Mouse (Mus musculus) hindbrain, postnatal 0 days (tissue): ENCODE results near the gene Insm1. TPM values are rescaled to one million over a fixed set of nuclear protein-coding genes. Genes with fewer than 3 reads are reported as not detected.
A peak's percentile ranks its signal among the peaks of the same experiment; 100 is the strongest.

Experiments used
- ATAC-seq: fragments of 200-750 bp; cut with Nextera tagmentation; 2 replicates; pipeline ENCODE4 v1.8.0; 2017; ENCODE audit warnings: mild to moderate bottlenecking, moderate TSS enrichment, moderate library complexity
- DNase-seq: peaks from one replicate; pipeline ENCODE4 v3.0.0-alpha.2; 2015; ENCODE audit warnings: low spot score
- H3K27ac ChIP-seq: fragments of 300-500 bp; sonication (generic); 2 replicates; pipeline ENCODE4 v1.5.1; 2014; ENCODE audit warnings: mild to moderate bottlenecking
- H3K27me3 ChIP-seq: fragments of 300-500 bp; sonication (generic); 2 replicates; pipeline ENCODE4 v1.6.1; 2014; ENCODE audit warnings: low read length, mixed read lengths; ENCODE audit not compliant: insufficient read depth
- H3K36me3 ChIP-seq: fragments of 300-500 bp; sonication (generic); 2 replicates; pipeline ENCODE4 v1.6.1; 2014; ENCODE audit warnings: low read length, mixed read lengths; ENCODE audit not compliant: insufficient read depth
- H3K4me1 ChIP-seq: fragments of 300-500 bp; sonication (generic); 2 replicates; pipeline ENCODE4 v1.6.1; 2014; ENCODE audit warnings: antibody characterized with exemption, low read length, mixed read lengths; ENCODE audit not compliant: insufficient read depth
- H3K4me2 ChIP-seq: fragments of 300-500 bp; sonication (generic); 2 replicates; pipeline ENCODE4 v1.6.1; 2014; ENCODE audit warnings: low read depth, mild to moderate bottlenecking, low read length, moderate library complexity, mixed read lengths
- H3K4me3 ChIP-seq: fragments of 300-500 bp; sonication (generic); 2 replicates; pipeline ENCODE4 v1.5.1; 2014; ENCODE audit warnings: low read length
- H3K9ac ChIP-seq: fragments of 300-500 bp; sonication (generic); replicated peaks from 2 replicates; pipeline ENCODE4 v1.6.1; 2014; ENCODE audit warnings: mild to moderate bottlenecking, low read length, moderate library complexity, mixed read lengths
- H3K9me3 ChIP-seq: fragments of 300-500 bp; sonication (generic); 2 replicates; pipeline ENCODE4 v1.6.1; 2016; ENCODE audit warnings: low read length, mixed read lengths
- CTCF ChIP-seq: IDR thresholded peaks from 2 replicates; pipeline ENCODE4 v1.5.1; 2016; ENCODE audit warnings: antibody characterized with exemption, control low read depth, low read depth
- WGBS: fragments of 180-500 bp; shearing (Covaris S2); extraction: QIAGEN DNeasy Blood & Tissue Kit; methylation state at CpG from one replicate; pipeline ENCODE4 v1.1.7; 2014; 5-methylcytosine and 5-hydroxymethylcytosine counted together
- polyA plus RNA-seq: library from polyadenylated mRNA; unstranded; fragments of >200 nt; fragmentation: Nextera tagmentation; extraction: Ambion mirVana; gene quantifications from 2 replicates; pipeline ENCODE4 v1.2.1, GENCODE M21; 2015
- total RNA-seq: library from RNA; depleted of rRNA; stranded (reverse); fragments of >200 nt; gene quantifications from 2 replicates; pipeline ENCODE4 v1.2.3, GENCODE M21; 2014

Insm1 gene
- total and polyA plus RNA-seq, 2 experiments from 2014 or later, result 4.2 to 44.0 TPM

DNA sequence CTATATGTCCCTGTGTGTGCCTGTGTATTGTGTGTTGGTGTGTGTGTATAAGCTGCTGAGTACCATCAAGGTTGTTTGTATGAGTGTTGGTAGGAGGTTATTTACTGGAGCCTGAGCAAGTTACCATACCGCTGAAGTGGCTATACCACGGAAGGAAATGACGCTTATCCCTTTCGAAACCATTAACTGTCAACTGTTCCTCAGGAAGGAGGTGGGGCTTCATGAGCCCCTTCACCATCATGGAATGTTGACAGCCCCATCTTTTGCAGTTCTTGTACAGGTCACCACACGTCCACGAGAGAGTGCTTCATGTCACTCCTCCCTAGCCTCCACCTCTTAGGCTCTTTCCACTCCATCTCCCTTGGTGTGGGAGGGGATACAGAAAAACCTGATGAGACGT lies 23.8 kb upstream of the Insm1 start:
- no peaks in the 10 kb centered on the region for H3K4me1 ChIP-seq
- no peak overlapping the region for H3K4me2 ChIP-seq
- H3K27me3 ChIP-seq, result no peaks in the 10 kb centered on the region
- no peaks in the 10 kb centered on the region for H3K9me3 ChIP-seq
- no peak overlapping the region for H3K4me3 ChIP-seq
- no peak for DNase-seq
- TF ChIP-seq CTCF, result no peak
- H3K36me3 ChIP-seq, result no peaks in the 10 kb centered on the region
- no peak overlapping the region for H3K27ac ChIP-seq
- ATAC-seq, result no peak
- H3K9ac ChIP-seq, result no peak overlapping the region
- 86% methylated on average over 7 of the region's 7 CpGs for WGBS

DNA sequence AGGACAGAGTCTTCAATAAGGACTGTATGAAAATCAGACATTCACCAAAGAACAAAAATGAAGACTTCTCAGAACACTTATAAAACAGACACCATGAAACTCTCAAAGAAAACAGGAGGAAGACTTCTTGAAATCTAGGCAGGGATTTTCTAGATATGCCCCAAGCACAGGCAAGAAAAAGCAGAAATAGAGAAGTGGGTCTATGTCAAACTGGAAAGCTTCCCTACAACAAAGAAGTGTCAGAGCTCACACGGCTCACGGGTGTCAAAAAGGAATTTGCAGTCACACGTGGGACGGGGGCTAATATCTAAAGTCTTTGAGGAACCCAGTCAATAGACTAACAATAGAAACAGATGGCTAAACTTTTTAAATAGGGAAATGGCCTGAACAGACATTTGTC lies 10.8 kb upstream of the Insm1 start:
- 36% methylated on average over 4 of the region's 4 CpGs for WGBS
- ATAC-seq, result no peak
- TF ChIP-seq CTCF, result no peak
- Histone ChIP-seq H3K9ac (no peak overlapping the region), H3K4me3 (no peak overlapping the region), H3K4me1 (no peaks in the 10 kb centered on the region), H3K4me2 (no peak overlapping the region), H3K27ac (no peak overlapping the region), H3K36me3 (no peaks in the 10 kb centered on the region), H3K9me3 (no peaks in the 10 kb centered on the region), H3K27me3 (no peaks in the 10 kb centered on the region)
- no peak for DNase-seq

DNA sequence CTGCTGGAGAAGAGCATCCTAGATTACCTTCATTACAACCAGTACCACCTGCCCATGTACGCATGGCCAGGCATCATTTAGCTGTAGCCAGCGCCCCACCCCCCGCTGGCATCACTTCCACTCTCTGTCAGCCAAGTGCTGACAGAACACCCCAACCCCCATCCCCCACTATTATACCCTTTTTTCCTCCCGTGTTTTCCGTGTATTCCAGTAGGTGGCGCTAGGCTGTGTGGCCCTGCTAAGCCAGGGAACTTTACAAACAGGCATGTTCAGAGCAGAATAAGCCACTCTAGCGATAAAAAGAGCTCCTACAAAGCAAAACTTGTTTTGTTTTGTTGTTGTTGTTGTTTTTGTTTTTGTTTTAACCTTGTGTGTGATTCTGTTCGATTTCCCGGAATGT lies 7.0 kb upstream of the Insm1 start:
- H3K4me2 ChIP-seq, result no peak overlapping the region
- no peak overlapping the region for H3K4me3 ChIP-seq
- TF ChIP-seq CTCF, result peak; percentile 91
- no peaks in the 10 kb centered on the region for H3K27me3 ChIP-seq
- DNase-seq, result peak; percentile 88
- peaks cover 11% of the 10 kb centered on the region; the same call in 1 of the 2 replicates for H3K4me1 ChIP-seq
- no peaks in the 10 kb centered on the region for H3K9me3 ChIP-seq
- no peak overlapping the region for H3K9ac ChIP-seq
- no peak overlapping the region for H3K27ac ChIP-seq
- peak; percentile 61 for ATAC-seq
- H3K36me3 ChIP-seq, result no peaks in the 10 kb centered on the region
- WGBS, result under 1% methylated on average over 9 of the region's 9 CpGs

GRCm38 (mm10) chr2:146216111-146217064 lies 5.3 kb upstream of the Insm1 start:
- Histone ChIP-seq H3K9me3 (no peaks in the 10 kb centered on the region), H3K9ac (no peak overlapping the region), H3K27me3 (peaks cover 5% of the 10 kb centered on the region; the same call in 1 of the 2 replicates), H3K4me1 (peaks cover 11% of the 10 kb centered on the region; the same call in 1 of the 2 replicates), H3K4me3 (no peak overlapping the region), H3K36me3 (no peaks in the 10 kb centered on the region), H3K4me2 (no peak overlapping the region), H3K27ac (no peak overlapping the region)
- DNase-seq (no peak), ATAC-seq (no peak)
- WGBS, result 28% methylated on average over 13 of the region's 14 CpGs
- TF ChIP-seq CTCF, result no peak

DNA sequence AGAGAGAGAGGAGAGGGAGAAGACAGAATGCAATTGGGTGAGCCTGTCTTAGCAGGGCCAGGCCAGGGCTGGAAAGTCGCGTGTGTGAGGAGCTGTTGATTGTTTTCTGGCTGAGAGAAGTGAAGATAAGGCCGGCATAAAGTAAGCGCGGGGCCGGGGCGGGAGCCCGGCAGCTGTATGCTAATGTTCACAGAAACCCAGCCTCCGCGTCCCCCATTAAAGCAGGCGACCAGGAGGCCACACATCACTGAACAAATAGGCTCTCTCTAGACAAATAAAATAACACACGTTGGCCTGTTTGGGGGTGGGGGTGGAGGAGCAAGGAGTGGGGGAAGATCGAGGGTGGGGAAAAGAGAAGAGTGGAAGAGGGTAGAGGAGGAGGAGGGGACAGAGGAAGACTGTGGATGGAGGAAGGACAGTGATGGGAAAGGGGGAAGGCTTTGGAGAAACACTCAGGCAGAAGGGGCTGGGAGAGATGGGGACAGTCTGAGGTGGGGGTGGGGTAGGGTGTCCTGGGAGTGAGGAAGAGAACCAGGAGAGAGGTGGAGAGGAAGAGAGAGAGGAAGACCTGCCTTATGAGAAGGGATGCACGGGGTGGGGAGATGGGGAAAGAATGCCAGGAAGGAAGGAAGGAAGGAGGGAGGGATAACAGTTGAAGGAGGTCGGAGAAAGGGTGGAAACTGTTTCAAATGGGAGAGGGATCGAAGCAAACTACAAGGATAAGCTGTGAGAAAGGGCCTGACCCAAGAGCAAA lies 4.3 kb upstream of the Insm1 start:
- Histone ChIP-seq H3K36me3 (no peaks in the 10 kb centered on the region), H3K27ac (no peak overlapping the region), H3K9ac (no peak overlapping the region), H3K27me3 (peaks cover 5% of the 10 kb centered on the region; the same call in 1 of the 2 replicates), H3K4me3 (no peak overlapping the region), H3K4me2 (peak overlapping the region; percentile 54), H3K4me1 (peaks cover 11% of the 10 kb centered on the region; the same call in 1 of the 2 replicates), H3K9me3 (no peaks in the 10 kb centered on the region)
- ATAC-seq (no peak), DNase-seq (peak; percentile 49)
- 4% methylated on average over 16 of the region's 16 CpGs for WGBS
- no peak for TF ChIP-seq CTCF

DNA sequence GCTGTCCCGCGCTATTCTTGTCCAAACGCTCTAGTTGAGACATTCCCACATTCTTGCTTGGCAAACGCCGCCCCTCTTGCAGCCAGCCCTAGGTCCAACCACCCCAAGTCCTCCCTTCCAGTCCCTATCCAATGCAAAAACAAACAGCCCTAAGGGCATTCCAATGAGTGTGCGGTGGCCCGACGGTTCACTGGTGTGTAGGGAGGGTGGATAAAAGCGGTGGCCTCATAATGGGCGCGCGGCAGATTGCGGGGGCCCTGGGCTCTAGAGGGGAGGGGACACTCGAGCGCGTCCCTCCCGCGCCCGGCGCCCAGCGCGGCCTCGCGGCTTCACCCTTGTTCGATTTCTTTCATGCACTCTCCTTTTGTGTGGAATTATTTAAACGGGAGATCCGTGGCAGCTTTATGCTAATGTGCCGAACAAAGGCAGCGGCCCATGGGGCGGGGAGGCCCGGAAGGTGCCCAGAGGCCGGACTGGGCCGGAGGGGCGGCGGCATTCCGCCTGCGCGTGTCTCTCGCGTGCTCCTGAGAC lies 3.5 kb upstream of the Insm1 start:
- peak overlapping the region; percentile 54 for H3K4me2 ChIP-seq
- peaks cover 11% of the 10 kb centered on the region; the same call in 1 of the 2 replicates for H3K4me1 ChIP-seq
- H3K9ac ChIP-seq, result peak overlapping the region; percentile 33; the same call in 1 of the 2 replicates
- 5% methylated on average over 38 of the region's 40 CpGs for WGBS
- TF ChIP-seq CTCF, result no peak
- no peaks in the 10 kb centered on the region for H3K9me3 ChIP-seq
- peaks cover 8% of the 10 kb centered on the region; the same call in 1 of the 2 replicates for H3K27me3 ChIP-seq
- no peak for ATAC-seq
- DNase-seq, result peak; percentile 39
- no peaks in the 10 kb centered on the region for H3K36me3 ChIP-seq
- H3K27ac ChIP-seq, result no peak overlapping the region
- H3K4me3 ChIP-seq, result peak overlapping the region; percentile 27
